Mouse (Mus musculus) Patski (cell line): ENCODE data around the gene Adm2. TPM values are rescaled to one million over a fixed set of nuclear protein-coding genes. Genes with fewer than 3 reads are reported as not detected.

ENCODE experiments used
- ATAC-seq: fragments of 100-300 bp; one replicate; pipeline ENCODE4 v1.8.0; 2021
- CTCF ChIA-PET: fragments of 350-600 bp; sonication (Branson Sonifier 250); formaldehyde crosslinking; loops from one replicate; lab custom pipeline; 2022; ENCODE audit warnings: inconsistent platforms; lab: Charles Lee
- POLR2A ChIA-PET: fragments of 350-600 bp; sonication (Branson Sonifier 250); formaldehyde crosslinking; loops from one replicate; lab custom pipeline; 2022; ENCODE audit warnings: antibody characterized with exemption, inconsistent platforms; lab: Charles Lee
- DNase-seq: peaks from one replicate; pipeline ENCODE4 v3.0.0-alpha.2; 2011; ENCODE audit warnings: low read depth, low spot score
- H3K27me3 ChIP-seq: fragments of 371-371 bp; one replicate; pipeline ENCODE4 v1.5.1; 2021
- CTCF ChIP-seq: fragments of 100-300 bp; IDR thresholded peaks from one replicate; pipeline ENCODE4 v1.5.1; 2021
- in situ Hi-C: fragments of 300-500 bp; cut with MboI; formaldehyde crosslinking; loops from 3 replicates; pipeline ENCODE4 v1.11.1; 2018; ENCODE audit warnings: low pct_unique_long_range_greater_than_20kb, mixed read lengths
- polyA plus RNA-seq: library from polyadenylated mRNA; unstranded; gene quantifications from one replicate; pipeline ENCODE4 v1.2.3, GENCODE M21; 2021

Gene Adm2
- polyA plus RNA-seq, 1 experiment from 2014 or later = 0.14 TPM

GRCm38 (mm10) chr15:89373027-89373761 is 50.7 kb downstream of the Adm2 start:
- POLR2A ChIA-PET = interaction anchor here (0.6 to 2.3 kb wide), 7 partner anchors 9 to 625 kb away, joined by 3 to 9 read pairs (median 3); partner anchors contain the start of genes C730034F03Rik, Chkb, Gm44502 and Lmf2
- in situ Hi-C loops = loop anchor here (10.0 kb wide), 1 partner anchor 548 kb away; no protein-coding TSS in a partner anchor
- peak; percentile 41 for DNase-seq
- CTCF ChIA-PET = interaction anchor here (0.6 to 2.9 kb wide), 18 partner anchors 9 to 157 kb away, joined by 3 to 20 read pairs (median 4); partner anchors contain the start of genes Lmf2 and Ncaph2
- H3K27me3 ChIP-seq = peaks cover 4% of the 10 kb centered on the region
- TF ChIP-seq CTCF = no peak
- ATAC-seq = peak; percentile 83

GRCm38 (mm10) chr15:89373762-89374248 is 51.3 kb downstream of the Adm2 start, which contains the start of gene Sco2:
Gene Sco2 (minus strand): TSS chr15:89373846.
- peaks cover 10% of the 10 kb centered on the region for H3K27me3 ChIP-seq
- ChIA-PET POLR2A (interaction anchor here (1.3 to 2.3 kb wide), 5 partner anchors 14 to 163 kb away, joined by 3 to 9 read pairs (median 6); partner anchors contain the start of genes C730034F03Rik, Chkb, Gm44502 and Lmf2), CTCF (interaction anchor here (0.6 to 2.9 kb wide), 15 partner anchors 10 to 157 kb away, joined by 3 to 20 read pairs (median 4); partner anchors contain the start of genes Lmf2 and Ncaph2)
- no peak for TF ChIP-seq CTCF
- in situ Hi-C loops = loop anchor here (10.0 kb wide), 1 partner anchor 549 kb away; no protein-coding TSS in a partner anchor
- peak; percentile 78 for ATAC-seq
- peak; percentile 34 for DNase-seq

Other genes starting within 250 kb of the Adm2 start
- 44.7 TPM for gene Trabd, start 247.6 kb upstream of the Adm2 start, polyA plus RNA-seq
- gene Selenoo, start 233.6 kb upstream of the Adm2 start, polyA plus RNA-seq = 31.1 TPM
- gene Tubgcp6, start 199.6 kb upstream of the Adm2 start, polyA plus RNA-seq = 17.6 TPM
- gene Hdac10, start 194.0 kb upstream of the Adm2 start, polyA plus RNA-seq = 15.0 TPM
- 7.1 TPM for gene Mapk12, start 182.0 kb upstream of the Adm2 start, polyA plus RNA-seq
- gene Mapk11, start 173.1 kb upstream of the Adm2 start, polyA plus RNA-seq = 16.3 TPM
- 444 TPM for gene Plxnb2, start 141.9 kb upstream of the Adm2 start, polyA plus RNA-seq
- 11.3 TPM for gene Dennd6b, start 126.2 kb upstream of the Adm2 start, polyA plus RNA-seq
- gene Ppp6r2, start 111.2 kb upstream of the Adm2 start, polyA plus RNA-seq = 37.2 TPM
- gene Sbf1, start 7.4 kb upstream of the Adm2 start, polyA plus RNA-seq = 150 TPM
- gene Miox, start 11.7 kb downstream of the Adm2 start, polyA plus RNA-seq = not detected
- 65.9 TPM for gene Lmf2, start 32.9 kb downstream of the Adm2 start, polyA plus RNA-seq
- gene Ncaph2, start 33.0 kb downstream of the Adm2 start, polyA plus RNA-seq = 106 TPM
- 24.2 TPM for gene Sco2, start 51.1 kb downstream of the Adm2 start, polyA plus RNA-seq
- gene Tymp, start 54.3 kb downstream of the Adm2 start, polyA plus RNA-seq = 3.0 TPM
- 0.36 TPM for gene Odf3b, start 56.6 kb downstream of the Adm2 start, polyA plus RNA-seq
- not detected for gene Klhdc7b, start 62.2 kb downstream of the Adm2 start, polyA plus RNA-seq
- not detected for gene Syce3, start 87.8 kb downstream of the Adm2 start, polyA plus RNA-seq
- gene Cpt1b, start 103.1 kb downstream of the Adm2 start, polyA plus RNA-seq = 1.7 TPM
- gene C730034F03Rik, start 106.9 kb downstream of the Adm2 start, polyA plus RNA-seq = 1.3 TPM
- gene Gm44502, start 107.0 kb downstream of the Adm2 start, polyA plus RNA-seq = not detected
- 63.5 TPM for gene Chkb, start 107.2 kb downstream of the Adm2 start, polyA plus RNA-seq
- 0.17 TPM for gene Mapk8ip2, start 131.2 kb downstream of the Adm2 start, polyA plus RNA-seq
- gene Arsa, start 154.7 kb downstream of the Adm2 start, polyA plus RNA-seq = 71.1 TPM
- gene Shank3, start 176.9 kb downstream of the Adm2 start, polyA plus RNA-seq = 2.0 TPM
- gene Acr, start 245.6 kb downstream of the Adm2 start, polyA plus RNA-seq = not detected